Mouse (Mus musculus): ENCODE measurements around the gene Slc35d3.

Slc35d3 gene

DNA sequence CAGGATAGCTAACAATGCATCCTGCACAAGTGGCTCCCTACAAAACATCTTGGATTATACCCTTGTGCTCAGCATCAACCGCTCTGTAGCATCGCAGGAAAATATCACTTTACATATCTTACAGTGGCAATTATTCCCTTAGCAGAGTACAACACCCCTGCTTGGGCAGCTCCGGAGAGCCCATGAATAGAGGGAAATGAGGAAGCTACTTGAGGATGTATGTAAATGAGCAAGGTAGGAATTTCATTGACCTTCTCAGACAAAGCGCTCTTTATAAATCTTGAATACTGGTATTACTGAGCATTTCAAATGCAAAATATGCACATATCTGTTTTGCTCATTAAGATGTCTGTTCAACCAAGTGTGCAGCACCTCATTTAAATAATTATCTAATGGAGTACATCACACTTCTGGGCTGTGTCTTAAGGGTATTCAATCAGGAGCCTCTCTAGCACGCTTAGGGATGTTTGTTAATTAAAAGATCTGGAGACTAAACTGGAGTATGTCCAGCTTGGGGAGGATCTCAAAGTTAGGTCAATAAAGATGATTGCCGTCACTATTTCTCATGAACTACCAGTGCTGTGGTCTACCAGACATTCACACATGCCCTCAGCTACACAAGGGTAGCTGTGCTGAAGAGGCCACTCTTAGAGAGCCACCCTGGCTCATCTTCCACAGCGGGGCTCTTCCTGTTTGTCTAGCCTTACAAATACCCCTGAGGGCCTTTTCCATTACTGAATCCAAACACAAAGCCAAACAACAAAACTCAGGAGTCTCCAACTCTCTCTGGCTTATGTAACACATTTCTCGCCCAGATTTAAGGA, 15.2 kb downstream of the Slc35d3 start:
- no peak for DNase-seq (ENCODE audit: low read depth)

DNA sequence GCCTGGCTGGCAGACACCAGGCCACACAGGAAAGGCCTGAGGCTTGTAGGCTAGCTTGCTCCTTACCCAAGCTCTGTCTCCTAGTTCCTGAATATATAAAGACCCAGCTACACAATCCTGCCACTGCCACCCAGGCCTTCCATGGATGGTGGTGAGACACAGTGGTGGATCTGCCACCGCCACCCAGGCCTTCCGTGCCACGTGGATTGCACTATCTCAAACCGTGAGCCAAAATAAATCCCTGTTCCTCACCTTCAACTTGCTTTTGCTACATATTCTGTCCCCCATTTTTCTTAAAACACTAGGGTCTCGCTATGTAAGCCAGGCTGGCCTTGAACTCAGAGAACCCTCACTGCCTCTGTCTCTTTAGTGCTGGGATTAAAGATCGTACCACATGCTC, 17.0 kb downstream of the Slc35d3 start:
- DNase-seq (ENCODE audit: low read depth): no peak

DNA sequence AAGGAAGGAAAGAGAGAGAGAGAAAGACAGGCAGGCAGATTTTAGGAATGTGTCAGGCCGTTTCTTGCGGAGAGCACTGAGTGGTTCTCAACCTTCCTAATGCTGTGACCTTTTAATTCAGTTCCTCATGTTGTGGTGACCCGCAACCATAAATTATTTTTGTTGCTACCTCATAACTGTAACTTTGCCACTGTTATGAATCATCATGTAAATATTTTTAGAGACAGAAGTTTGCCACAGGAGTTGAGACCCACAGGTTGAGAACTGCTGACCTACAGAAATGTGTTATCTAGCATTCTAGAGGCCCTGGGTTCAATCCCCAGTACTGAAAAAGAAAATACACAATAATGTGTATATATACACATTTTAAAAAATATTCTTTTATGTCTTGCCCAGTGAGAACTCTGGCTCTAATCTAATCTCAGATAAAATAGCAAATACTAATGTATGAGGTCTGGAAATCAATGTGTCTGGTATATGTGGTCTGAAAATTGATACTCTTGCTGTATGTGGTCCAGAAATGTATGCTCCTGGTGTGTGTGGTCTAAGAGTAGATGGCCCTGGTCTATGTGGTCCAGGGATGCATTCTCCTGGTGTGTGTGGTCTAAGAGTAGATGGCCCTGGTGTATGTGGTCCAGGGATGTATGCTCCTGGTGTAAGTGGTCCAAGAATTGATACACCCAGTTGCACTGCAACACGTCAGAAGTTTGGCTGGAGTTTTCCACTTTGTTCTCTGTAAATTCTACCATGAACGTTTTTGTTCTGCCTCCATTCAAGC, 20.0 kb downstream of the Slc35d3 start:
- no peak for DNase-seq (ENCODE audit: low read depth)

DNA sequence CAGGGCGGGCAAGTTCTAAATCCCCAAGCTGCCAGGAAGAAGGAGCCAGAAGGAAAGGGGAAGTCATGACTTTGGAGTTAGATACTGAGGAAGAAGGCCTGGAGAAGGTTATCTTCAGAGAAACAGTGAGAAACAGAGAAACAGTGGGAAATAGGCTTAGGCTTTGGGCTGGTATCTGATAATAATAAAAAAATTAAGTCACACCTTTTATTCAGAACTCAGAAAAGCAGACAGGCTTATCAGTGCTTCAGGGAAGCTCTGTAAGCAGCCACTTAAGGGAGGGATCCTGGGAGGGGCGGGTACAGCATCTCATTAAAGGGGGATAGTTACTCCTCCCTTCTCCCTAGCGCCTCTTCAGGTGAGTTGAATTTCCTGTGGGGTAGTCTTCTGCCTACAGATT, 30.3 kb downstream of the Slc35d3 start:
- DNase-seq (ENCODE audit: low read depth): no peak

DNA sequence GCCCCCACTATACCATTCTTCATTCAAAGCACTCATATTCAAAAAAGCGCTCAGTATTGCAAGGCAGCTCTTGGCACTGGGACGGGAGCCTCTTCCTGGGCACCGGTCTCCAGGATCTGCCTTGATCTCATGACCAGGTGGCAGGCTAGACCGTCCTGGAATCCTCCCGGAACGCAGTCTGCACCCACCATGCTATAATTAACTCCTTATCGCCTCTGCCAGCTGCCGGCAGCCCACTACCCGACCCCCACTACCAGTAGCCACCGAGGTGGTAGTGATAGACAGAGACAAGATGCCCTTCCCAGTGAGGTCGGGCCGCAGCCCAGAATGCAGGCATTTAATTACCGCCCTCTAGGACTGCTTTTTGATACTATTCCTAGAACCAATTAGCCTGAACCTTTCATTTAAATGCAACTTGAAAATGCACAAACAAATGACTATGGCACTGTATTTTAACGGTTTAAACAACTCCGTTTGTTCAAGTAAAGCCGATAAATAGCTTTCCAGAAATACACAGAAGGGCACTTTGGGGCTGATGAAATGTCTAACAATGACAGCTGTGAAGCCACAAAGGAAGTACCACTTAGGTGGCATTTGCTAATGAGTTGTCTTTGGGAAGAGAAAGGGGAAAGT, 32.4 kb downstream of the Slc35d3 start:
- no peak for DNase-seq (ENCODE audit: low read depth)

DNA sequence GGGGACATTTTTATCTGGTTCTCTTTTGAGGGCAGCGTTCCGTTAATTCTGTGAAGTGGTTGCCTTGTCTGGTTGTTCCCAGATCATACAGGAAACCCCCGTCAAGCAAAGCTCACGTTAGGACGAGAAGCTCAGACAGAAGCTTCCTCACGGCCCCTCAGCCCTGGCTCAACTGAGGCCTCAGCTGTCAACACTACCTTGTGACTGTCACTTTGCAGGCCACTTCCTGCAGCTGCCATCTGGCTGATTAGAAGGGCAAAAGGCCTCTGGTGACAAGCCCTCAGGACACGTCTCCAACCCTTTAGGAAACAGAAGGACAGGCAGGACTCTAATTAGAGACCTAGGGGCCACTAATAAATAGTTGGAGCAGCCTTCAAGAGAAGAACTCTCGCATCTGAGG, 35.9 kb downstream of the Slc35d3 start:
- DNase-seq (ENCODE audit: low read depth): no peak

DNA sequence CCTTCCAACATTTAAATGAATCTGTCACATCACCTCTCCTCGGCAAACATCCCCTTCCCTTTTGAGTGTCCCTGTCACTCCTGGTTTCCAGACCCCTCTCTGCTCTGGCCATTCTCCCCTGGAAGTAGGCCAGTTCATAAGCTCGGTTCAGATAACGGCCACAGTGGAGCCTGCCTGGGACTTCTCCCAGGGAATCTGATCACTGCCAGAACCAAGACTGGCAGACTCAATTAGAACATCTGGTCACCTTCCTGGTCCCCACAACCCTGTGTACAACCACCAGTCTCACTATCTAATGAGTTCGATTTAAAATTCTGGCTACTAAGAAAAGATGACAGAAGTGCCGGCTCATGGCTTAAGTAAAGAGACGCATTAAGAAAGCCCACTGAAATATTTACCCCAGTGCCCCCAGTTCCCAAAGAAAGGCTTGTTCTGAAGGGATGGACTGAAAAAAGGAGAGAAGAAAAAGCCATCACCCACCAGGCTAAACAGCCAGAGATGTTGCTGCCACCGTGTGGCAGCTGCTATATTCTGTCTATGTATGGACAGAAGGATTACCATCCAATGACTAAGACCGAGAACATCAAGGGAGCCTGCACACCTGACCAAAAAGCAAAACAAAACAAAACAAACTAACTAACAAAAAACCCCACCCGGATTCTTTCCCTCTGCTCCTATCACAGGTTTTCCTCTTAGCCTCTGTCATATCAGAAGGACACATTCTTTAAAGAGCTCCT, 39.7 kb downstream of the Slc35d3 start:
- peak; percentile 55 for DNase-seq (ENCODE audit: low read depth)

DNA sequence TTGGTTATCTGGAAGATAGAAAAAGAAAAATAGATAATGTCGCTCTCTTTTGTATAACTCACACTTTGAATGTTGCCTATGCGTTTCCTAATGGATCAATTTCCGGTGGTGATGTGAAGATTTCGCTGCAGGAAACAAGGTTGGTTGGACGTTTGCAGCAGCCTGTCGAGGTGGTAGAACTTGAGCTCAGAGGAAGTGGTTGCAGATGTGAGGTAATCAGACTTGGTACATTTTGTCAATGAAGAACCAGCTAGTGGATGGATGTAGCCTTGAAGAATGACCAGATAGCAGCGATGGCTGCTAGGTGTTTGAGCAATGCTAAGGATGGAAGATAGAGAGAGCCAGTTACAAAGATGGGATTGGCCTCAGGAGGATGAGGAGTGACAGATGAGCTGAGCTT, 46.5 kb downstream of the Slc35d3 start:
- DNase-seq (ENCODE audit: low read depth): no peak

DNA sequence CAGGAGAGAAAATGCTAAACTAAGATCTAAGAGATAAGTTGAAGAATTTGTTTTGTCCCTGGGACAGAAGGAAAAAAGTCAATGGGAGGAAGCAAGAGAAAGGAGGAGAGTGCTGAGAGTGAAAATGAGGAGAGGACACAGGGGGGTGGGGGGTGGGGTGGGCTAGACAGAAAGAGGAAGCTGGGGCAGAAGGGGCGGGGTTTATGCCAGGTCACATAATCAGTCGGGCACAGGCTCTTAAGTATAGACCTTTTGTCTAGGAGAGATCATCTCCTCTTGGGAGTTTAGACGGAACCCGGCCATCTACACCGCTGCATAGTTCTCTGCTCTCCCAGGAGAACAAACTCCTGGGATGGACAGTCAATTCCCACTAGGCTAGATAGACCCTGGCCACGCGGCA, 48.3 kb downstream of the Slc35d3 start:
- DNase-seq (ENCODE audit: low read depth): no peak

All from naive thymus-derived CD4-positive, alpha-beta T cell, adult 2 months (primary cell).